Comparison of ENCODE assay signal across 16 mouse cellular contexts in the genomic region with DNA sequence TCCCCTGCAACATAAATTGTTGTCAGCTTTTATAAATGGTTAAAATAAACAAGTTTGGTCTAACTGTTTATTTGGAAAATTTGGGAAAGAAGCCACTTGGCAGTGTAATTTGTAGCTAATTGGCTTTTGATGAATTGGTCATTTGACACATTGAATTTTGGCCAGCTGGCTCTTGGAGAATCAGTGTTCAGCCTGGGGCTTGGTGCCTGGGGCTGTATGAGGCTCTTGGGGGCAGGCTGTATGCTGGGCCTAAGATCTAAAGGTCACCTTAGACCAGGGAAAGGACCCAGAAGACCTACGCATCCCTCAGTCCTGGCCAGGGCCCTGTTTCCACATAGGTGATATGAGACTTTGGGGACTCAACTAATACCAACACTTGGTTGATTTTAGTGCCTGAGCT.
DNase-seq lines count a peak whose midpoint lies in the region; ATAC-seq and TF ChIP-seq lines count a peak whose summit lies in the region.
"Had no signal": no experiment of that assay in that cellular context is flagged by ENCODE, and none has a peak within 500 bp of the region (broad histone marks: within the 10 kb centered on the region; RNA-seq: fewer than 3 reads in every experiment).

No protein-coding gene starts in this region.

- H3K9ac ChIP-seq in kidney, embryonic 15.5 days, result no peak overlapping the region
- no peak overlapping the region for H3K9ac ChIP-seq in liver, adult 2 months (ENCODE audit: low read depth, low read length)
- no peak overlapping the region for H3K9ac ChIP-seq in liver, embryonic 11.5 days (ENCODE audit: low read depth, low read length)
- H3K9ac ChIP-seq: heart, embryonic 13.5 days; limb, embryonic 12.5 days; liver, embryonic 14.5 days; stomach, embryonic 15.5 days had no signal

- TF ChIP-seq POLR2A in kidney, adult 2 months (IDR thresholded peaks at IDR 0.05; ENCODE audit: low read depth, low read length), result no peak
- no peak for TF ChIP-seq POLR2A in liver, adult 2 months (IDR thresholded peaks at IDR 0.05; ENCODE audit: extremely low read depth, insufficient read depth, low read length)

- peaks cover 7% of the 10 kb centered on the region; the same call in 1 of the 2 replicates for H3K4me1 ChIP-seq in kidney, adult 2 months (ENCODE audit: control insufficient read depth, insufficient read depth, low read length)
- H3K4me1 ChIP-seq in kidney, embryonic 15.5 days, result peaks cover 16% of the 10 kb centered on the region; the same call in 1 of the 2 replicates
- H3K4me1 ChIP-seq in liver, adult 2 months (ENCODE audit: control insufficient read depth, insufficient read depth, low read length), result peaks cover 5% of the 10 kb centered on the region
- no peaks in the 10 kb centered on the region for H3K4me1 ChIP-seq in liver, embryonic 11.5 days (replicated peaks; ENCODE audit: control insufficient read depth, insufficient read depth, low read length)
- H3K4me1 ChIP-seq: stomach, embryonic 15.5 days had no signal

- WGBS in kidney, adult 2 months, result 61% methylated on average over 1 of the region's 1 CpGs
- WGBS in kidney, embryonic 15.5 days, result 77% methylated on average over 1 of the region's 1 CpGs
- 78% methylated on average over 1 of the region's 1 CpGs for WGBS in liver, adult 2 months
- WGBS in liver, embryonic 11.5 days, result 78% methylated on average over 1 of the region's 1 CpGs

- H3K79me2 ChIP-seq in liver, adult 2 months (ENCODE audit: control insufficient read depth, insufficient read depth, low read length), result no peaks in the 10 kb centered on the region

- H3K4me3 ChIP-seq in kidney, adult 2 months (ENCODE audit: insufficient read depth, low read depth, low read length), result no peak overlapping the region
- H3K4me3 ChIP-seq in kidney, embryonic 15.5 days (replicated peaks), result no peak overlapping the region
- H3K4me3 ChIP-seq in liver, adult 2 months (ENCODE audit: insufficient read depth, low read depth, low read length), result no peak overlapping the region
- H3K4me3 ChIP-seq in liver, embryonic 11.5 days (ENCODE audit: low read depth, low read length), result no peak overlapping the region
- H3K4me3 ChIP-seq: embryonic facial prominence, embryonic 10.5 days; heart, embryonic 13.5 days; limb, embryonic 12.5 days; stomach, embryonic 15.5 days had no signal

- no peak overlapping the region for H3K27ac ChIP-seq in kidney, adult 2 months (ENCODE audit: insufficient read depth, low read depth, low read length)
- H3K27ac ChIP-seq in kidney, embryonic 15.5 days, result no peak overlapping the region
- H3K27ac ChIP-seq in liver, adult 2 months (replicated peaks; ENCODE audit: insufficient read depth, low read depth, low read length), result no peak overlapping the region
- no peak overlapping the region for H3K27ac ChIP-seq in liver, embryonic 11.5 days (ENCODE audit: low read depth, low read length)
- H3K27ac ChIP-seq: embryonic facial prominence, embryonic 10.5 days; heart, embryonic 13.5 days; liver, embryonic 14.5 days; stomach, embryonic 15.5 days had no signal

- H3K36me3 ChIP-seq in kidney, adult 2 months (ENCODE audit: control insufficient read depth, insufficient read depth, low read length), result no peaks in the 10 kb centered on the region
- H3K36me3 ChIP-seq in kidney, embryonic 15.5 days, result no peaks in the 10 kb centered on the region
- no peaks in the 10 kb centered on the region for H3K36me3 ChIP-seq in liver, adult 2 months (ENCODE audit: control insufficient read depth, insufficient read depth, low read length)
- no peaks in the 10 kb centered on the region for H3K36me3 ChIP-seq in liver, embryonic 11.5 days (ENCODE audit: control insufficient read depth, insufficient read depth, low read length)
- H3K36me3 ChIP-seq: embryonic facial prominence, embryonic 10.5 days; heart, embryonic 13.5 days; limb, embryonic 12.5 days; stomach, embryonic 15.5 days had no signal

- TF ChIP-seq CTCF in kidney, adult 2 months (conservative IDR thresholded peaks at IDR 0.05; ENCODE audit: insufficient read depth, insufficient read length, low read depth, low read length), result no peak
- no peak for TF ChIP-seq CTCF in liver, adult 2 months (IDR thresholded peaks at IDR 0.05; ENCODE audit: low read depth, low read length)

- H3K27me3 ChIP-seq in kidney, adult 2 months (replicated peaks; ENCODE audit: control insufficient read depth, insufficient read depth, low read length), result no peaks in the 10 kb centered on the region
- H3K27me3 ChIP-seq in kidney, embryonic 15.5 days, result no peaks in the 10 kb centered on the region
- H3K27me3 ChIP-seq in liver, adult 2 months (ENCODE audit: control insufficient read depth, insufficient read depth, low read length), result no peaks in the 10 kb centered on the region
- no peaks in the 10 kb centered on the region for H3K27me3 ChIP-seq in liver, embryonic 11.5 days (replicated peaks; ENCODE audit: control insufficient read depth, insufficient read depth, low read length)
- H3K27me3 ChIP-seq: limb, embryonic 12.5 days; Patski; stomach, embryonic 15.5 days had no signal

- no peak overlapping the region for H3K4me2 ChIP-seq in kidney, embryonic 15.5 days
- no peak overlapping the region for H3K4me2 ChIP-seq in liver, embryonic 11.5 days
- H3K4me2 ChIP-seq: heart, embryonic 13.5 days; stomach, embryonic 15.5 days had no signal

- peak; percentile 56 for DNase-seq in kidney, adult 2 months
- DNase-seq in liver, adult 2 months (ENCODE audit: extremely low read depth, low read depth, low spot score), result peak; percentile 26
- DNase-seq in liver, embryonic 11.5 days (ENCODE audit: low spot score), result no peak
- peak; percentile 1 for DNase-seq in urinary bladder, postnatal 14 days (ENCODE audit: low spot score)
- DNase-seq in urinary bladder, postnatal 25 days (ENCODE audit: low spot score), result no peak
- DNase-seq in thymus, postnatal 4 days, result no peak
- DNase-seq: cerebellum, adult 8-10 months; layer of hippocampus, adult 9-11 months; lung, postnatal 14 days had no signal

- H3K9me3 ChIP-seq in kidney, embryonic 15.5 days (replicated peaks), result no peaks in the 10 kb centered on the region
- H3K9me3 ChIP-seq in liver, embryonic 11.5 days (ENCODE audit: control insufficient read depth, low read length), result no peaks in the 10 kb centered on the region
- H3K9me3 ChIP-seq: embryonic facial prominence, embryonic 10.5 days; heart, embryonic 13.5 days; limb, embryonic 12.5 days; stomach, embryonic 15.5 days had no signal

- ATAC-seq in kidney, embryonic 15.5 days (replicated peaks; ENCODE audit: low FRiP score), result no peak
- ATAC-seq in liver, embryonic 11.5 days (replicated peaks; ENCODE audit: low FRiP score), result no peak
- ATAC-seq: Patski had no signal

Comparison
In these comparisons a context has a peak if more than half of its experiments do, and no peak if none do; other contexts are left out.
1. DNase-seq: peak in kidney, adult 2 months (single experiment), liver, adult 2 months (single experiment) and urinary bladder, postnatal 14 days (single experiment); none in liver, embryonic 11.5 days (single experiment), urinary bladder, postnatal 25 days (single experiment) and thymus, postnatal 4 days (single experiment).